Mouse (Mus musculus): ENCODE measurements around the gene Hus1. TPM values are rescaled to one million over a fixed set of nuclear protein-coding genes. Genes with fewer than 3 reads are reported as not detected.

Gene Hus1
- polyA plus RNA-seq, 1 experiment = 4.0 TPM

- TF ChIP-seq CTCF (IDR thresholded peaks at IDR 0.05; ENCODE audit: control insufficient read depth, insufficient read depth, low read length) (no peak), POLR2A (IDR thresholded peaks at IDR 0.05; ENCODE audit: borderline replicate concordance, control insufficient read depth, low read depth, low read length) (no peak)
- WGBS = 74% methylated on average over 3 of the region's 3 CpGs
These were observed 3.7 kb upstream of the Hus1 start for GRCm38 (mm10) chr11:9014740-9015139.

GRCm38 (mm10) chr11:9011348-9011747 is 357 bp upstream of the Hus1 start:
- H3K4me3 ChIP-seq (replicated peaks; ENCODE audit: control insufficient read depth, low read depth, low read length) = peak overlapping the region; percentile 91
- no peak overlapping the region for H3K27ac ChIP-seq (ENCODE audit: control insufficient read depth, insufficient read depth, low read depth, low read length, poor library complexity)
- no peaks in the 10 kb centered on the region for H3K4me1 ChIP-seq (ENCODE audit: control insufficient read depth, insufficient read depth, low read length)
- WGBS = 0% methylated on average over 3 of the region's 3 CpGs
- TF ChIP-seq POLR2A (IDR thresholded peaks at IDR 0.05; ENCODE audit: borderline replicate concordance, control insufficient read depth, low read depth, low read length) (no peak), CTCF (IDR thresholded peaks at IDR 0.05; ENCODE audit: control insufficient read depth, insufficient read depth, low read length) (no peak)

More at GRCm38 (mm10) chr11:9014740-9015139, 3.7 kb upstream of the Hus1 start:
- H3K4me3 ChIP-seq (replicated peaks; ENCODE audit: control insufficient read depth, low read depth, low read length) = no peak overlapping the region
- H3K27ac ChIP-seq (ENCODE audit: control insufficient read depth, insufficient read depth, low read depth, low read length, poor library complexity) = no peak overlapping the region
- H3K4me1 ChIP-seq (ENCODE audit: control insufficient read depth, insufficient read depth, low read length) = no peaks in the 10 kb centered on the region

DNA sequence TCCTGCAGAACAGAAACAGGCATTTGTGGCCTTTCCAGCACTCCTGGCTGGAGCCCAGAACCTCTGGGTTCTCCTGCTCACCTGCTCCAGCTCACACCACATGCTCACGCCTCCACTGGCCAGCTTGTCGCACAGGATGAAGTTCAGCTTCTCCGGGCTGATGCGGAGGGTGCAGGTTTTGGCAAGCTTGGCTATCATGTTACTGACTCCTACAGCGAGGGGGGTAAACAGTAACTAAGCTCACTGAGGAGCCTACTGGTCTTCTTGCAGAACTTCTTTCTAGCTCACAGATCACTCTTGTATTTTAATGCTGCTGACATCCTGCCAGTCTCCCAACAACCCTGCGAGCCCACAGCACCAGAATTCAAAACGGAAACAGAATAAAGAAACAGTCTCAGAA is 575 bp downstream of the Hus1 start:
- TF ChIP-seq CTCF (IDR thresholded peaks at IDR 0.05; ENCODE audit: control insufficient read depth, insufficient read depth, low read length) (no peak), POLR2A (IDR thresholded peaks at IDR 0.05; ENCODE audit: borderline replicate concordance, control insufficient read depth, low read depth, low read length) (no peak)
- Histone ChIP-seq H3K4me1 (ENCODE audit: control insufficient read depth, insufficient read depth, low read length) (no peaks in the 10 kb centered on the region), H3K4me3 (replicated peaks; ENCODE audit: control insufficient read depth, low read depth, low read length) (peak overlapping the region; percentile 91), H3K27ac (ENCODE audit: control insufficient read depth, insufficient read depth, low read depth, low read length, poor library complexity) (peak overlapping the region; percentile 57)
- 0% methylated on average over 7 of the region's 7 CpGs for WGBS

DNA sequence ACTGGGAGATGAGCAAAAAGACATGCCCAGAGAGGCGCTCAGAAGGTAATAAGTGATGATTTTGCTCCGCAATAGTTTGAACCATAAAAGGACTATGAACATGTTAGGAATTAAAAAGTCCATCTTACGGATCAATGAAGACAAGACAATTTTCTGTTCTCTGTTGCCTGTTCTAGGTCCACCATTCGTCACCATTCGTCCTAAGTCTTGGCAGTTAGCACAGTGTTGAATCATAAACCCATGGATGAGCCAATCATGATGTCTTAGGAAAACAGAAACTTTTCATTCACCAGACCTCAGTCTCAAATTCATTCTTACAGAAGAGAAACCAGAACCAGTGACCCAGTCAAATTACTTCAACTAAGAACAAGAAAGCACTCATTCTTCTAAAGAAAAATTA is 2.2 kb downstream of the Hus1 start:
- no peaks in the 10 kb centered on the region for H3K4me1 ChIP-seq (ENCODE audit: control insufficient read depth, insufficient read depth, low read length)
- WGBS = 90% methylated on average over 5 of the region's 5 CpGs
- no peak overlapping the region for H3K4me3 ChIP-seq (replicated peaks; ENCODE audit: control insufficient read depth, low read depth, low read length)
- H3K27ac ChIP-seq (ENCODE audit: control insufficient read depth, insufficient read depth, low read depth, low read length, poor library complexity) = no peak overlapping the region
- TF ChIP-seq CTCF (IDR thresholded peaks at IDR 0.05; ENCODE audit: control insufficient read depth, insufficient read depth, low read length) (no peak), POLR2A (IDR thresholded peaks at IDR 0.05; ENCODE audit: borderline replicate concordance, control insufficient read depth, low read depth, low read length) (no peak)

DNA sequence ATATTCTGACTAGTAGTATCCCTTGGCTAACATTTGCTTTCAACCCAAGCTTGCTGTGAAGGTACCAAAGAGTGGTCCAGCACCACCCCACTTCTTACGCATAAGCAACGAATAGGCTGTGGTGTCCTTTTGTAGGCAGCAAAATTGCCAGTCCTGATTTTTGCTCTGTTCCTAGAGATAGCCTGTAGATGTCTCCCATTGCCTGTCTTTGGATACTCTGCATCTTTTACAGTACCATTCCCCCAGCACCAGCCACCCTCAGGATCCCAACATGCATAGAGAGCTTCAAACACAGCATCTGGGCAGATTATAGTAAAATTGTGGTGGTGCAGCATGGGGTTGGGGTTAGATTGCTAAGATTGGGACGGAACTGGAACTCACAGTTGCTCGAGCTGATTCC is 22.9 kb downstream of the Hus1 start:
- WGBS = 74% methylated on average over 4 of the region's 4 CpGs
- no peaks in the 10 kb centered on the region; the same call in 1 of the 2 replicates for H3K4me1 ChIP-seq (ENCODE audit: control insufficient read depth, insufficient read depth, low read length)

DNA sequence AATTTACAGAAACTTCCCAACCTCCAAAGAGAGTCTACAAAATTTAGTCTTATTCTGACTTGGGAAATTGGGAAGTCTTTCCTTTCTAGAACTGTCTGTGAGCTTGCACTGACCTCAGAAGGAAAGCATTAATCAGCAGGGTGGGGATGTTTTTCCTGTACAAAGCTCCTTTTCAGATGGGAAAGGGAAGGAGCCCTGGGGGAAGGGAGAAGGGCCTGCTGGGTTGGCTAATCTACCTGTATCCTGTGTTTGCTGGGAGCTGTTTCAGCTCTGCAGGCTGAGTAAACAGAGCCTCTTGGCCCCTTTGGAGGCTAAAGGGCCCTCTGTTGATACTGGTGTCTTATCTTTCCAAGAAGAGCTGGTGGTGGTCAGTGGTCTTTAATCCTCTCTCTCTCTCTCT is 24.9 kb downstream of the Hus1 start:
- no peaks in the 10 kb centered on the region; the same call in 1 of the 2 replicates for H3K4me1 ChIP-seq (ENCODE audit: control insufficient read depth, insufficient read depth, low read length)
- no peak overlapping the region for H3K4me3 ChIP-seq (replicated peaks; ENCODE audit: control insufficient read depth, low read depth, low read length)
- TF ChIP-seq CTCF (IDR thresholded peaks at IDR 0.05; ENCODE audit: control insufficient read depth, insufficient read depth, low read length) = no peak
- TF ChIP-seq POLR2A (IDR thresholded peaks at IDR 0.05; ENCODE audit: borderline replicate concordance, control insufficient read depth, low read depth, low read length) = no peak
- H3K27ac ChIP-seq (ENCODE audit: control insufficient read depth, insufficient read depth, low read depth, low read length, poor library complexity) = no peak overlapping the region

More for the DNA sequence above, 22.9 kb downstream of the Hus1 start:
- H3K4me3 ChIP-seq (replicated peaks; ENCODE audit: control insufficient read depth, low read depth, low read length) = no peak overlapping the region
- no peak overlapping the region for H3K27ac ChIP-seq (ENCODE audit: control insufficient read depth, insufficient read depth, low read depth, low read length, poor library complexity)
- TF ChIP-seq POLR2A (IDR thresholded peaks at IDR 0.05; ENCODE audit: borderline replicate concordance, control insufficient read depth, low read depth, low read length) (no peak), CTCF (IDR thresholded peaks at IDR 0.05; ENCODE audit: control insufficient read depth, insufficient read depth, low read length) (no peak)

GRCm38 (mm10) chr11:8983237-8983861 is 27.6 kb downstream of the Hus1 start:
- 40% methylated on average over 6 of the region's 6 CpGs for WGBS
- no peaks in the 10 kb centered on the region; the same call in 1 of the 2 replicates for H3K4me1 ChIP-seq (ENCODE audit: control insufficient read depth, insufficient read depth, low read length)
- TF ChIP-seq CTCF (IDR thresholded peaks at IDR 0.05; ENCODE audit: control insufficient read depth, insufficient read depth, low read length) (peak; percentile 66), POLR2A (IDR thresholded peaks at IDR 0.05; ENCODE audit: borderline replicate concordance, control insufficient read depth, low read depth, low read length) (no peak)
- H3K27ac ChIP-seq (ENCODE audit: control insufficient read depth, insufficient read depth, low read depth, low read length, poor library complexity) = no peak overlapping the region
- H3K4me3 ChIP-seq (replicated peaks; ENCODE audit: control insufficient read depth, low read depth, low read length) = no peak overlapping the region

DNA sequence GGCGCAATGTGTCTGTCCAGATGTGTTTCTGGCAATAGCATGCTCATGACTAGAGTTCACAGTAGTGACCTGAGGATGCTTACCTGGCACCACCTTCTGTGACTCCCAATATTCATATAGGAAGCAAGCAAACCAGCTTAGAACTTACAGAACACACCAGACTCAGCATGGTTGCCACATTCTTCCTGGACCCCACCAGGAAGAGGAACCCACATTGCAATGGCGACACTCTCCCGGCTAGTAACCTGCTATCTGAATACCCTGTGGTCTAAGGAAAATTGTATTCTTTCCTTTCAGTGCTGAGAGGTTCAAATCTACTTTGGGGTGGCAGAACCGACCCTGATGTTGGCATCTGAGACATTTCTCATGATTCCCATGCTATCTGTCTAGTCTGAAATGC is 32.8 kb downstream of the Hus1 start:
- 44% methylated on average over 4 of the region's 4 CpGs for WGBS
- Histone ChIP-seq H3K4me1 (ENCODE audit: control insufficient read depth, insufficient read depth, low read length) (no peaks in the 10 kb centered on the region; the same call in 1 of the 2 replicates), H3K4me3 (replicated peaks; ENCODE audit: control insufficient read depth, low read depth, low read length) (no peak overlapping the region), H3K27ac (ENCODE audit: control insufficient read depth, insufficient read depth, low read depth, low read length, poor library complexity) (no peak overlapping the region)
- TF ChIP-seq CTCF (IDR thresholded peaks at IDR 0.05; ENCODE audit: control insufficient read depth, insufficient read depth, low read length) (no peak), POLR2A (IDR thresholded peaks at IDR 0.05; ENCODE audit: borderline replicate concordance, control insufficient read depth, low read depth, low read length) (no peak)
